24 mouse cellular contexts compared by ENCODE assay signal in genomic region chr10:43604687-43605250, GRCm38 (mm10). TPM values are rescaled to one million over a fixed set of nuclear protein-coding genes. Genes with fewer than 3 reads are reported as not detected.
A peak's percentile ranks its signal among the peaks of the same experiment; 100 is the strongest.
DNase-seq lines count a peak whose midpoint lies in the region; ATAC-seq and TF ChIP-seq lines count a peak whose summit lies in the region.
"Had no signal": no experiment of that assay in that cellular context is flagged by ENCODE, and none has a peak within 500 bp of the region (broad histone marks: within the 10 kb centered on the region; RNA-seq: fewer than 3 reads in every experiment).

No protein-coding gene starts in this region.

- H3K9ac ChIP-seq in kidney, embryonic 15.5 days = no peak overlapping the region
- no peak overlapping the region for H3K9ac ChIP-seq in kidney, embryonic 14.5 days (ENCODE audit: low read depth, low read length)
- H3K9ac ChIP-seq in limb, embryonic 13.5 days = no peak overlapping the region
- H3K9ac ChIP-seq in stomach, embryonic 14.5 days (replicated peaks; ENCODE audit: low read depth, low read length) = no peak overlapping the region
- H3K9ac ChIP-seq: embryonic facial prominence, embryonic 12.5 days; forebrain, embryonic 15.5 days; hindbrain, embryonic 15.5 days had no signal

- no peak for ATAC-seq in kidney, embryonic 15.5 days (replicated peaks; ENCODE audit: low FRiP score)
- no peak for ATAC-seq in kidney, embryonic 14.5 days (ENCODE audit: low FRiP score, low TSS enrichment)
- ATAC-seq in Patski = peak; percentile 97
- ATAC-seq in limb, embryonic 13.5 days (ENCODE audit: low FRiP score, low read depth) = no peak
- peak; percentile 20; the same call in 1 of the 2 replicates for ATAC-seq in stomach, embryonic 14.5 days (ENCODE audit: insufficient number of reproducible peaks, insufficient read depth, low FRiP score, low read depth)
- no peak for ATAC-seq in frontal cortex, adult (ENCODE audit: low TSS enrichment)

- in situ Hi-C loops in Patski (cut with MboI; ENCODE audit: low pct_unique_long_range_greater_than_20kb) = no loop called here

- H3K36me3 ChIP-seq in kidney, embryonic 15.5 days = no peaks in the 10 kb centered on the region
- no peaks in the 10 kb centered on the region for H3K36me3 ChIP-seq in kidney, embryonic 14.5 days (ENCODE audit: control insufficient read depth, insufficient read depth, low read length)
- H3K36me3 ChIP-seq in limb, embryonic 13.5 days = no peaks in the 10 kb centered on the region
- H3K36me3 ChIP-seq in stomach, embryonic 14.5 days (ENCODE audit: control insufficient read depth, insufficient read depth, low read length) = no peaks in the 10 kb centered on the region
- H3K36me3 ChIP-seq: embryonic facial prominence, embryonic 12.5 days; forebrain, embryonic 15.5 days; hindbrain, embryonic 15.5 days had no signal

- no peak overlapping the region for H3K4me3 ChIP-seq in kidney, embryonic 15.5 days (replicated peaks)
- H3K4me3 ChIP-seq in kidney, embryonic 14.5 days (ENCODE audit: low read length) = no peak overlapping the region
- H3K4me3 ChIP-seq in limb, embryonic 13.5 days = no peak overlapping the region
- no peak overlapping the region for H3K4me3 ChIP-seq in stomach, embryonic 14.5 days (ENCODE audit: low read depth, low read length)
- H3K4me3 ChIP-seq: embryonic facial prominence, embryonic 12.5 days; forebrain, embryonic 15.5 days; hindbrain, embryonic 15.5 days had no signal

- POLR2A ChIA-PET in Patski (lab: Charles Lee) = interaction anchor here (2.2 kb wide), 1 partner anchor 25 kb away, joined by 12 read pairs; no protein-coding TSS in a partner anchor

- no peaks in the 10 kb centered on the region for H3K9me3 ChIP-seq in kidney, embryonic 15.5 days (replicated peaks)
- no peaks in the 10 kb centered on the region for H3K9me3 ChIP-seq in kidney, embryonic 14.5 days (ENCODE audit: control insufficient read depth, low read length)
- no peaks in the 10 kb centered on the region for H3K9me3 ChIP-seq in limb, embryonic 13.5 days
- H3K9me3 ChIP-seq in stomach, embryonic 14.5 days (ENCODE audit: control insufficient read depth, low read depth, low read length) = no peaks in the 10 kb centered on the region
- H3K9me3 ChIP-seq: embryonic facial prominence, embryonic 12.5 days; forebrain, embryonic 15.5 days; hindbrain, embryonic 15.5 days had no signal

- H3K27me3 ChIP-seq in kidney, embryonic 15.5 days = no peaks in the 10 kb centered on the region
- H3K27me3 ChIP-seq in kidney, embryonic 14.5 days (ENCODE audit: control insufficient read depth, insufficient read depth, low read length) = no peaks in the 10 kb centered on the region
- H3K27me3 ChIP-seq in Patski = no peaks in the 10 kb centered on the region
- H3K27me3 ChIP-seq in limb, embryonic 13.5 days = no peaks in the 10 kb centered on the region
- H3K27me3 ChIP-seq in stomach, embryonic 14.5 days (ENCODE audit: control insufficient read depth, insufficient read depth, low read length) = no peaks in the 10 kb centered on the region
- H3K27me3 ChIP-seq: embryonic facial prominence, embryonic 12.5 days; forebrain, embryonic 15.5 days; hindbrain, embryonic 15.5 days had no signal

- CTCF ChIA-PET in Patski (lab: Charles Lee) = no interaction called here

- 71% methylated on average over 10 of the region's 10 CpGs for WGBS in kidney, embryonic 15.5 days
- WGBS in kidney, embryonic 14.5 days = 72% methylated on average over 10 of the region's 10 CpGs
- 46% methylated on average over 10 of the region's 10 CpGs for WGBS in limb, embryonic 13.5 days
- WGBS in stomach, embryonic 14.5 days = 42% methylated on average over 10 of the region's 10 CpGs

- intact Hi-C loops in left cerebral cortex, postnatal 14 days (cut with DNase I) = no loop called here

- no peak overlapping the region for H3K4me2 ChIP-seq in kidney, embryonic 15.5 days
- H3K4me2 ChIP-seq in kidney, embryonic 14.5 days (replicated peaks; ENCODE audit: low read depth, low read length) = no peak overlapping the region
- H3K4me2 ChIP-seq in limb, embryonic 13.5 days (replicated peaks) = no peak overlapping the region; the same call in 1 of the 2 replicates
- no peak overlapping the region for H3K4me2 ChIP-seq in stomach, embryonic 14.5 days (replicated peaks; ENCODE audit: low read depth, low read length)
- H3K4me2 ChIP-seq: embryonic facial prominence, embryonic 12.5 days; forebrain, embryonic 15.5 days; heart, embryonic 11.5 days; hindbrain, embryonic 15.5 days had no signal

- 0 out of 2 replicates have a peak overlapping the region, but pooled peaks have one; percentile 3 for H3K27ac ChIP-seq in kidney, embryonic 15.5 days
- no peak overlapping the region for H3K27ac ChIP-seq in kidney, embryonic 14.5 days (ENCODE audit: low read depth, low read length)
- peak overlapping the region; percentile 69; the same call in 1 of the 2 replicates for H3K27ac ChIP-seq in limb, embryonic 13.5 days
- peak overlapping the region; percentile 27; the same call in 1 of the 2 replicates for H3K27ac ChIP-seq in stomach, embryonic 14.5 days (ENCODE audit: low read length)
- H3K27ac ChIP-seq: embryonic facial prominence, embryonic 12.5 days; forebrain, embryonic 15.5 days; hindbrain, embryonic 15.5 days had no signal

- DNase-seq in Patski (ENCODE audit: low read depth, low spot score) = peak; percentile 79
- no peak for DNase-seq in left cerebral cortex, postnatal 14 days (ENCODE audit: low spot score in 2 of 2)
- no peak for DNase-seq in adipocyte (ENCODE audit: low spot score)
- DNase-seq: adrenal gland, adult 8-10 months; B cell, adult 2 months; cerebellum, adult 9-11 months; gastrocnemius, postnatal 36 days; heart, postnatal 36 days; kidney, adult 18-20 months; kidney, postnatal 36 days; layer of hippocampus, adult 9-11 months; lung, adult 18-20 months; lung, postnatal 36 days; right cerebral cortex, postnatal 14 days; spleen, adult 18-20 months had no signal

- no peak for TF ChIP-seq CTCF in Patski (IDR thresholded peaks at IDR 0.05)

- peaks cover 21% of the 10 kb centered on the region for H3K4me1 ChIP-seq in kidney, embryonic 15.5 days
- 0 out of 2 replicates have a peak, but pooled peaks cover 9% of the 10 kb centered on the region for H3K4me1 ChIP-seq in kidney, embryonic 14.5 days (ENCODE audit: control insufficient read depth, insufficient read depth, low read length)
- peaks cover 28% of the 10 kb centered on the region for H3K4me1 ChIP-seq in limb, embryonic 13.5 days
- peaks cover 22% of the 10 kb centered on the region for H3K4me1 ChIP-seq in stomach, embryonic 14.5 days (ENCODE audit: control insufficient read depth, insufficient read depth, low read length)

RNA-seq across cellular contexts. Expression of gene Cd24a, which starts 26.7 kb away (rescaled TPM):
- 425 and 436 TPM in 2 replicates for polyA plus RNA-seq in kidney, embryonic 15.5 days (2015; fragmentation: Nextera tagmentation; extraction: Ambion mirVana)
- polyA plus RNA-seq in kidney, embryonic 14.5 days (2014; fragmentation: Nextera tagmentation; extraction: Ambion mirVana) = 609 and 623 TPM in 2 replicates
- polyA plus RNA-seq in Patski (2021) = 722 TPM
- polyA plus RNA-seq in limb, embryonic 13.5 days (2015; fragmentation: Nextera tagmentation; extraction: Ambion mirVana) = 403 and 448 TPM in 2 replicates
- polyA plus RNA-seq in stomach, embryonic 14.5 days (2014; fragmentation: Nextera tagmentation; extraction: Ambion mirVana) = 351 and 380 TPM in 2 replicates
- total RNA-seq in left cerebral cortex, postnatal 14 days (2021) = 10 to 100 TPM; 43.8 to 46.5 TPM

Comparison
In these comparisons a context has a peak if more than half of its experiments do, and no peak if none do; other contexts are left out.
1. ATAC-seq: peak in Patski (single experiment) and stomach, embryonic 14.5 days (single experiment); none in kidney, embryonic 15.5 days (single experiment), kidney, embryonic 14.5 days (single experiment), limb, embryonic 13.5 days (single experiment) and frontal cortex, adult (single experiment).